Mouse (Mus musculus) MEL (cell line): ENCODE measurements around the gene Klf8. TPM values are rescaled to one million over a fixed set of nuclear protein-coding genes. Genes with fewer than 3 reads are reported as not detected.
"Not testable (repeated sequence)": the region's sequence is repeated elsewhere in the genome, so short reads cannot be mapped to it uniquely, and the experiment has no call there.

Experiments used
- DNase-seq: peaks from one replicate; pipeline ENCODE4 v3.0.0; 2011; ENCODE audit warnings: low read depth, low spot score
- H3K27ac ChIP-seq: 2 replicates; pipeline ENCODE4 v1.5.1; 2012; ENCODE audit warnings: low read depth, mild to moderate bottlenecking, control low read depth, low read length, moderate library complexity; ENCODE audit not compliant: control insufficient read depth
- H3K27me3 ChIP-seq, 2 experiments: fragments of 150-350 bp in 1 of 2; sonication (generic) in 1 of 2; 2 replicates each; pipeline ENCODE4 v1.6.1; 2012; ENCODE audit warnings: low read length in 2 of 2, mild to moderate bottlenecking in 2 of 2, improper control_type of control experiment in 1 of 2, moderate library complexity in 1 of 2; ENCODE audit not compliant: insufficient read depth in 2 of 2, control insufficient read depth in 1 of 2
- H3K36me3 ChIP-seq, 2 experiments: 2 replicates each; pipeline ENCODE4 v1.6.1; 2012 to 2014; ENCODE audit warnings: low read length in 2 of 2, improper control_type of control experiment in 1 of 2, inconsistent platforms in 1 of 2, mild to moderate bottlenecking in 1 of 2; ENCODE audit not compliant: insufficient read depth in 2 of 2, control insufficient read depth in 1 of 2
- H3K4me1 ChIP-seq, 2 experiments: fragments of 150-350 bp in 1 of 2; sonication (generic) in 1 of 2; 2 replicates each; pipeline ENCODE4 v1.6.1; 2012; ENCODE audit warnings: low read length in 2 of 2, improper control_type of control experiment in 1 of 2, mild to moderate bottlenecking in 1 of 2; ENCODE audit not compliant: insufficient read depth in 2 of 2, control insufficient read depth in 1 of 2
- H3K4me3 ChIP-seq, 2 experiments: fragments of 150-350 bp in 1 of 2; sonication (generic) in 1 of 2; 2 replicates each; pipeline ENCODE4 v1.5.1; 2012; ENCODE audit warnings: low read depth in 2 of 2, low read length in 2 of 2, mild to moderate bottlenecking in 2 of 2, moderate library complexity in 2 of 2, control low read depth in 1 of 2, improper control_type of control experiment in 1 of 2; ENCODE audit not compliant: control insufficient read depth in 1 of 2, insufficient read depth in 1 of 2
- H3K79me2 ChIP-seq: 2 replicates; pipeline ENCODE4 v1.6.1; 2012; ENCODE audit warnings: mild to moderate bottlenecking, low read length, moderate library complexity; ENCODE audit not compliant: control insufficient read depth, poor library complexity, insufficient read depth
- H3K9ac ChIP-seq: 2 replicates; pipeline ENCODE4 v1.6.1; 2012; ENCODE audit warnings: low read depth, mild to moderate bottlenecking, control low read depth, low read length, moderate library complexity; ENCODE audit not compliant: control insufficient read depth, poor library complexity, severe bottlenecking
- H3K9me3 ChIP-seq: fragments of 150-350 bp; sonication (generic); replicated peaks from 2 replicates; pipeline ENCODE4 v1.6.1; 2012; ENCODE audit warnings: mild to moderate bottlenecking, low read length, improper control_type of control experiment, moderate library complexity; ENCODE audit not compliant: insufficient read depth
- BHLHE40 ChIP-seq: IDR thresholded peaks from 2 replicates; pipeline ENCODE4 v1.6.1; 2012; ENCODE audit warnings: low read depth, mild to moderate bottlenecking, inconsistent platforms, low read length, improper control_type of control experiment, borderline replicate concordance
- CHD1 ChIP-seq: IDR thresholded peaks from 2 replicates; pipeline ENCODE4 v1.6.1; 2012; ENCODE audit warnings: low read depth, mild to moderate bottlenecking, inconsistent platforms, low read length, improper control_type of control experiment
- CHD2 ChIP-seq: IDR thresholded peaks from 2 replicates; pipeline ENCODE4 v1.6.1; 2011; ENCODE audit warnings: low read length, improper control_type of control experiment
- CTCF ChIP-seq, 3 experiments: IDR thresholded peaks in 2 of 3; conservative IDR thresholded peaks in 1 of 3; 2 replicates each; pipeline ENCODE4 v1.5.1; 2011 to 2012; ENCODE audit warnings: low read length in 3 of 3, low read depth in 2 of 3, mild to moderate bottlenecking in 2 of 3, improper control_type of control experiment in 1 of 3, inconsistent platforms in 1 of 3, mixed read lengths in 1 of 3, moderate library complexity in 1 of 3; ENCODE audit not compliant: control insufficient read depth in 1 of 3, insufficient read depth in 1 of 3, poor library complexity in 1 of 3, severe bottlenecking in 1 of 3
- ELF1 ChIP-seq: IDR thresholded peaks from 2 replicates; pipeline ENCODE4 v1.6.1; 2014; ENCODE audit warnings: low read depth, mild to moderate bottlenecking, inconsistent platforms, low read length, improper control_type of control experiment, moderate library complexity
- EP300 ChIP-seq, 2 experiments: IDR thresholded peaks; 2 replicates each; pipeline ENCODE4 v1.6.1; 2011; ENCODE audit warnings: improper control_type of control experiment in 2 of 2, low read length in 2 of 2, low read depth in 1 of 2, mild to moderate bottlenecking in 1 of 2
- ETS1 ChIP-seq: IDR thresholded peaks from 2 replicates; pipeline ENCODE4 v1.6.1; 2012; ENCODE audit warnings: low read depth, mild to moderate bottlenecking, inconsistent platforms, low read length, improper control_type of control experiment, moderate library complexity
- GABPA ChIP-seq: IDR thresholded peaks from 2 replicates; pipeline ENCODE4 v1.6.1; 2012; ENCODE audit warnings: low read depth, mild to moderate bottlenecking, inconsistent platforms, low read length, improper control_type of control experiment, moderate library complexity
- HCFC1 ChIP-seq: IDR thresholded peaks from 2 replicates; pipeline ENCODE4 v1.6.1; 2012; ENCODE audit warnings: low read depth, mild to moderate bottlenecking, inconsistent platforms, low read length, improper control_type of control experiment, moderate library complexity
- JUND ChIP-seq: IDR thresholded peaks from 2 replicates; pipeline ENCODE4 v1.6.1; 2011; ENCODE audit warnings: low read depth, mild to moderate bottlenecking, improper control_type of control experiment, low read length
- KAT2A ChIP-seq: conservative IDR thresholded peaks from 2 replicates; pipeline ENCODE4 v1.6.1; 2012; ENCODE audit warnings: low read depth, low read length, improper control_type of control experiment, inconsistent platforms
- MAX ChIP-seq: IDR thresholded peaks from 2 replicates; pipeline ENCODE4 v1.6.1; 2011; ENCODE audit warnings: low read length, improper control_type of control experiment
- MAZ ChIP-seq: IDR thresholded peaks from 2 replicates; pipeline ENCODE4 v1.6.1; 2012; ENCODE audit warnings: low read depth, mild to moderate bottlenecking, inconsistent platforms, low read length, improper control_type of control experiment
- POLR2A ChIP-seq, 2 experiments: IDR thresholded peaks; 2 replicates each; pipeline ENCODE4 v1.6.1; 2011 to 2012; ENCODE audit warnings: low read length in 2 of 2, mild to moderate bottlenecking in 2 of 2, control low read depth in 1 of 2, improper control_type of control experiment in 1 of 2, low read depth in 1 of 2, moderate library complexity in 1 of 2; ENCODE audit not compliant: control insufficient read depth in 1 of 2, insufficient read depth in 1 of 2, poor library complexity in 1 of 2
- POLR2AphosphoS5 ChIP-seq: IDR thresholded peaks from 2 replicates; pipeline ENCODE4 v1.6.1; 2012; ENCODE audit warnings: low read depth, borderline replicate concordance, mild to moderate bottlenecking, inconsistent platforms, low read length, moderate library complexity, mixed read lengths
- RAD21 ChIP-seq: IDR thresholded peaks from 2 replicates; pipeline ENCODE4 v1.6.1; 2011; ENCODE audit warnings: mild to moderate bottlenecking, low read depth, low read length, improper control_type of control experiment
- SIN3A ChIP-seq: IDR thresholded peaks from 2 replicates; pipeline ENCODE4 v1.6.1; 2012; ENCODE audit warnings: low read length, improper control_type of control experiment, inconsistent platforms
- USF1 ChIP-seq: IDR thresholded peaks from 2 replicates; pipeline ENCODE4 v1.6.1; 2014; ENCODE audit warnings: low read depth, mild to moderate bottlenecking, inconsistent platforms, low read length, improper control_type of control experiment, moderate library complexity
- USF2 ChIP-seq, 2 experiments: IDR thresholded peaks; 2 replicates each; pipeline ENCODE4 v1.6.1; 2011 to 2012; ENCODE audit warnings: improper control_type of control experiment in 2 of 2, low read length in 2 of 2, borderline replicate concordance in 1 of 2, inconsistent platforms in 1 of 2, low read depth in 1 of 2, mild to moderate bottlenecking in 1 of 2; ENCODE audit not compliant: insufficient read depth in 1 of 2
- ZC3H11A ChIP-seq: IDR thresholded peaks from 2 replicates; pipeline ENCODE4 v1.6.1; 2012; ENCODE audit warnings: low read depth, mild to moderate bottlenecking, inconsistent platforms, low read length, improper control_type of control experiment
- ZKSCAN1 ChIP-seq: IDR thresholded peaks from 2 replicates; pipeline ENCODE4 v1.6.1; 2012; ENCODE audit warnings: low read depth, mild to moderate bottlenecking, inconsistent platforms, low read length, improper control_type of control experiment, moderate library complexity
- ZNF384 ChIP-seq: IDR thresholded peaks from 2 replicates; pipeline ENCODE4 v1.6.1; 2012; ENCODE audit warnings: low read depth, mild to moderate bottlenecking, inconsistent platforms, low read length, improper control_type of control experiment
- polyA plus RNA-seq, 2 experiments: library from polyadenylated mRNA; stranded (reverse) in 1 of 2; unstranded in 1 of 2; fragments of >175 nt in 1 of 2; fragments of >200 nt in 1 of 2; gene quantifications; 2 replicates each; pipeline versions ENCODE4 v1.2.1 to v1.2.4; 2012; ENCODE audit warnings: low replicate concordance in 2 of 2, low read depth in 1 of 2; ENCODE audit not compliant: insufficient read length in 2 of 2, insufficient read depth in 1 of 2, missing spikeins in 1 of 2
- total RNA-seq: library from RNA; depleted of rRNA; stranded (reverse); fragments of 300-350 nt; gene quantifications from 2 replicates; pipeline ENCODE4 v1.2.3, GENCODE M21; 2012; rRNA removed

The Klf8 gene
- not detected in 2 replicates for total RNA-seq
- not detected for polyA plus RNA-seq

GRCm38 (mm10) chrX:153237304-153237919, at the start of gene Klf8:
Gene Klf8, plus strand, starts transcription at chrX:153237466.
- no peak within 1 kb of the TSS for H3K4me3 ChIP-seq
- TF ChIP-seq CHD2 (no peak), ELF1 (no peak), ZKSCAN1 (no peak), HCFC1 (no peak)
- H3K4me1 ChIP-seq: no peaks in the 10 kb centered on the region

GRCm38 (mm10) chrX:153199185-153199584, 38.1 kb upstream of the Klf8 start:
- H3K36me3 ChIP-seq, H3K4me1 ChIP-seq: not testable (repeated sequence)
- TF ChIP-seq CTCF (IDR thresholded peaks at IDR 0.05 in 2 of 3, conservative IDR thresholded peaks at IDR 0.05 in 1 of 3; ENCODE audit: control insufficient read depth in 1 of 3, insufficient read depth in 1 of 3, low read depth in 2 of 3, low read length in 3 of 3, poor library complexity in 1 of 3, severe bottlenecking in 1 of 3): peak in 1 of 3 experiments; percentile 15; a peak in 1 of 6 replicates
- TF ChIP-seq, all 39 proteins: peak for 1; not testable (repeated sequence) for 38
- H3K27ac ChIP-seq, H3K4me3 ChIP-seq, H3K79me2 ChIP-seq, H3K9ac ChIP-seq, H3K27me3 ChIP-seq, H3K9me3 ChIP-seq: not testable (repeated sequence)
- peak; percentile 3 for DNase-seq

More at GRCm38 (mm10) chrX:153237304-153237919, at the start of gene Klf8:
- H3K36me3 ChIP-seq: no peaks in the 10 kb centered on the region
- H3K9me3 ChIP-seq: no peaks in the 10 kb centered on the region
- H3K79me2 ChIP-seq: no peaks in the 10 kb centered on the region
- DNase-seq: no peak
- H3K9ac ChIP-seq: no peak within 1 kb of the TSS
- no peak within 1 kb of the TSS for H3K27ac ChIP-seq
- H3K27me3 ChIP-seq: no peaks in the 10 kb centered on the region

DNA sequence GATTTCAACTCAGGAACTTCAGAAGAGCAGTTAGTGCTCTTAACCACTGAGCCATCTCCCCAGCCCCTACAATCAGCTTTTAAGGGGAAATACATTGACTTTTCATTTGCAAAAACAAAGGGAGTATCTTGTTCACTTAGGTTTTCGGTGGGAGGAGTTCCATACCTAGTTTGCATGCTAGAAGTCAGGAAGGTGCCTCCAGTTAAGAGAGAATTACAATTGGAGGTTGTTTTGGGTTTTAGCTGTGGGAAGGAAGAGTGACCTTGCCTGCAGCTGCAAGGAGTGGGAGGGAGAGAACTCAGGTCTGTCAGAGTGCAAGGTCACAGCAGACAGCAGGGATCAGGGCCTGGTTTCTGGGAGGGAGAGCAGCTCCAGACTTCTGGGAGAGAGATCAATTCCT, 26.2 kb upstream of the Klf8 start:
- Histone ChIP-seq H3K36me3 (no peaks in the 10 kb centered on the region), H3K4me3 (no peak overlapping the region), H3K79me2 (no peaks in the 10 kb centered on the region), H3K27ac (no peak overlapping the region), H3K4me1 (no peaks in the 10 kb centered on the region), H3K27me3 (no peaks in the 10 kb centered on the region), H3K9ac (no peak overlapping the region), H3K9me3 (no peaks in the 10 kb centered on the region)
- TF ChIP-seq SIN3A (no peak), USF1 (no peak), POLR2A (IDR thresholded peaks at IDR 0.05; ENCODE audit: control insufficient read depth in 1 of 2, insufficient read depth in 1 of 2, low read depth in 1 of 2, low read length in 2 of 2, poor library complexity in 1 of 2) (no peak), ELF1 (no peak), RAD21 (no peak), CTCF (IDR thresholded peaks at IDR 0.05 in 2 of 3, conservative IDR thresholded peaks at IDR 0.05 in 1 of 3; ENCODE audit: control insufficient read depth in 1 of 3, insufficient read depth in 1 of 3, low read depth in 2 of 3, low read length in 3 of 3, poor library complexity in 1 of 3, severe bottlenecking in 1 of 3) (no peak), GABPA (no peak), JUND (no peak), ZC3H11A (no peak), KAT2A (no peak), ETS1 (no peak), USF2 (IDR thresholded peaks at IDR 0.05; ENCODE audit: borderline replicate concordance in 1 of 2, insufficient read depth in 1 of 2, low read depth in 1 of 2, low read length in 2 of 2) (no peak), POLR2AphosphoS5 (no peak), ZNF384 (no peak), MAZ (no peak), BHLHE40 (no peak), CHD1 (no peak), MAX (no peak), EP300 (IDR thresholded peaks at IDR 0.05; ENCODE audit: low read depth in 1 of 2, low read length in 2 of 2) (no peak)
- no peak for DNase-seq
